Mouse (Mus musculus) testis, adult 2 months (tissue): ENCODE data around the gene Nudcd2.

Experiments
- CTCF ChIP-seq: fragments of 200-500 bp; IDR thresholded peaks from 2 replicates; pipeline ENCODE4 v1.5.1; 2012; ENCODE audit warnings: low read depth, mild to moderate bottlenecking, inconsistent platforms, low read length, moderate library complexity; ENCODE audit not compliant: control insufficient read depth, insufficient read depth, insufficient replicate concordance
- POLR2A ChIP-seq: fragments of 200-500 bp; IDR thresholded peaks from 2 replicates; pipeline ENCODE4 v1.6.1; 2012; ENCODE audit warnings: low read depth, mild to moderate bottlenecking, inconsistent platforms, low read length, moderate library complexity; ENCODE audit not compliant: control insufficient read depth

- TF ChIP-seq CTCF (no peak), POLR2A (no peak)
Observed at GRCm38 (mm10) chr11:40695103-40695502, 38.4 kb upstream of the Nudcd2 start, which contains the start of gene Mat2b.
